Mouse (Mus musculus) lung, embryonic 16.5 days (tissue): ENCODE measurements around the gene B3galt5. TPM values are rescaled to one million over a fixed set of nuclear protein-coding genes. Genes with fewer than 3 reads are reported as not detected.
A peak's percentile ranks its signal among the peaks of the same experiment; 100 is the strongest.

Source experiments
- ATAC-seq: fragments of 200-750 bp; cut with Nextera tagmentation; 2 replicates; pipeline ENCODE4 v1.8.0; 2017; ENCODE audit warnings: low read depth, mild to moderate bottlenecking, moderate library complexity
- H3K27ac ChIP-seq: fragments of 300-500 bp; sonication (generic); 2 replicates; pipeline ENCODE4 v1.5.1; 2014; ENCODE audit warnings: mild to moderate bottlenecking, control low read depth, low read length
- H3K27me3 ChIP-seq: fragments of 300-500 bp; sonication (generic); 2 replicates; pipeline ENCODE4 v1.6.1; 2014; ENCODE audit warnings: low read depth, low read length, mixed read lengths; ENCODE audit not compliant: control insufficient read depth, insufficient read depth
- H3K36me3 ChIP-seq: fragments of 300-500 bp; sonication (generic); 2 replicates; pipeline ENCODE4 v1.6.1; 2014; ENCODE audit warnings: low read length; ENCODE audit not compliant: control insufficient read depth, insufficient read depth
- H3K4me1 ChIP-seq: fragments of 300-500 bp; sonication (generic); replicated peaks from 2 replicates; pipeline ENCODE4 v1.6.1; 2014; ENCODE audit warnings: low read length, mixed read lengths; ENCODE audit not compliant: control insufficient read depth, insufficient read depth
- H3K4me2 ChIP-seq: fragments of 300-500 bp; sonication (generic); 2 replicates; pipeline ENCODE4 v1.6.1; 2014; ENCODE audit warnings: low read depth, low read length, control low read depth
- H3K4me3 ChIP-seq: fragments of 300-500 bp; sonication (generic); 2 replicates; pipeline ENCODE4 v1.5.1; 2014; ENCODE audit warnings: mild to moderate bottlenecking, low read length, control low read depth
- H3K9ac ChIP-seq: fragments of 300-500 bp; sonication (generic); 2 replicates; pipeline ENCODE4 v1.6.1; 2014; ENCODE audit warnings: low read length, control low read depth
- H3K9me3 ChIP-seq: fragments of 300-500 bp; sonication (generic); 2 replicates; pipeline ENCODE4 v1.6.1; 2016; ENCODE audit warnings: low read length; ENCODE audit not compliant: control insufficient read depth
- WGBS: fragments of 180-500 bp; shearing (Covaris S2); extraction: QIAGEN DNeasy Blood & Tissue Kit; methylation state at CpG from one replicate; pipeline ENCODE4 v1.1.7; 2014; 5-methylcytosine and 5-hydroxymethylcytosine counted together
- polyA plus RNA-seq: library from polyadenylated mRNA; unstranded; fragments of >200 nt; fragmentation: Nextera tagmentation; extraction: Ambion mirVana; gene quantifications from 2 replicates; pipeline ENCODE4 v1.2.1, GENCODE M21; 2015

B3galt5 gene
- polyA plus RNA-seq, 1 experiment from 2014 or later: 2.5 TPM

DNA sequence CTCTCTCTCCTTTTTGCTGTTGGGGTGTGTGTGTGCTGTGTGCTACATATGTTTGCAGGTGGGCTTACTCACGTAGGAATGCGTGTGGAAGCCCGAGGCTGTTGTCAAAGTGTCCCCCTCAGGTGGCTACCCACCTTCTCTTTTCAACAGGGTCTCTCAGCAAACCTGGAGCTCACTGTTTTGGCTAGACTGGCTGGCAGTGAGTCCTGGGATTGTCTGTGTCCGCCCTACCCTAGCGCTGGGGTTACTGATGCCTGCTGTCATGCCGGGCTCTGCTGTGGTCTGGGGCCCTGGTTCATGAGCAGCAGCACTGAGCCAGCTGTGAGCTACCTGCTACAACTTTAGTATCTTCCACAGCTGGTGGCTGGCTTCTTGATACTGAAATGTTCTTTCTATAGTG is 8.9 kb downstream of the B3galt5 start:
- no peak overlapping the region for H3K4me3 ChIP-seq
- no peaks in the 10 kb centered on the region for H3K36me3 ChIP-seq
- H3K4me2 ChIP-seq: no peak overlapping the region
- H3K9ac ChIP-seq: no peak overlapping the region
- H3K27me3 ChIP-seq: no peaks in the 10 kb centered on the region
- 0 out of 2 replicates have a peak, but pooled peaks cover 4% of the 10 kb centered on the region for H3K9me3 ChIP-seq
- no peaks in the 10 kb centered on the region for H3K4me1 ChIP-seq
- no peak overlapping the region for H3K27ac ChIP-seq
- no peak for ATAC-seq
- WGBS: 70% methylated on average over 6 of the region's 6 CpGs

DNA sequence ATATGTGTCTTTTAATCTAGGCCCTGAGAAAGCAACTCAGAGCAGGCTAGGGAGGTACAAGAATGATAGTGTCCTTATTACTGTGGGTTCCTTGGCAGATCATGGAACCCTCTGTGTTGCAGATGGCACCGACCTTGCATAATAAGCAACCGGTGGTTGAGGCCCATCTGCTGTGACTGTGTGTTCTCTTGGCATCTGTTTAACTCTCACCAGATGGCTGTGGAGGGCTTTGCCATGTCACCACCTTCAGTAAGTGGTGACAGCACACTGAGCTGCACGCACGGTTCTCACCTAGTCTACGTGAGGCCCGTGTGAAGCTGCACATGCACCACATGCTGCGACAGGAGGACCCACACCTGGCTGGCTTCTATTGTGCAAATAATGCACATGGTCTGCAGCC is 14.0 kb downstream of the B3galt5 start:
- WGBS: 84% methylated on average over 7 of the region's 7 CpGs

DNA sequence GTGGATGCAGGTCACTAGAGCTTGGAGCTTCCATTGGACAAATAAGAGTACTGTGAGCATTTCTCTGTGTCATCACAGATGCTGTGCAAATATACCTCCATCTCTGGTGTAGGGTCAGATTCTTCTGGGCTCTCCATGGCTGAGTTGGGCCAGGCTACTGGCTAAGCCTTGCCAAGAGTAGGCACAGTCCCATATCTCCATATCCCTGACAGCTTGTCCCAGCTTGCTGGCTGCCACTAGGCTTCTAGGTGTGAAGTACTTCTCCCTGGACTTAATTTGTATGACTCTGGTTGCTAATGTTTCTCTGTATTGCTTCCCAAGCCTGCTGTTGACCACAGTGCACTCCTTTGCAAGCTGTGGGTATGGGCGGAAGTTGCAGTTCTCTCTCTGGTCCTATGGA is 16.5 kb downstream of the B3galt5 start:
- H3K9ac ChIP-seq: no peak overlapping the region
- H3K27ac ChIP-seq: no peak overlapping the region
- ATAC-seq: no peak
- H3K4me2 ChIP-seq: no peak overlapping the region
- WGBS: 85% methylated on average over 1 of the region's 1 CpGs
- no peaks in the 10 kb centered on the region for H3K36me3 ChIP-seq
- peaks cover 4% of the 10 kb centered on the region; the same call in 1 of the 2 replicates for H3K9me3 ChIP-seq
- no peaks in the 10 kb centered on the region for H3K4me1 ChIP-seq
- H3K4me3 ChIP-seq: no peak overlapping the region
- H3K27me3 ChIP-seq: no peaks in the 10 kb centered on the region

More for the DNA sequence above, 14.0 kb downstream of the B3galt5 start:
- H3K36me3 ChIP-seq: no peaks in the 10 kb centered on the region
- no peak overlapping the region for H3K4me2 ChIP-seq
- H3K4me1 ChIP-seq: no peaks in the 10 kb centered on the region
- 0 out of 2 replicates have a peak, but pooled peaks cover 4% of the 10 kb centered on the region for H3K9me3 ChIP-seq
- no peaks in the 10 kb centered on the region for H3K27me3 ChIP-seq
- no peak overlapping the region for H3K4me3 ChIP-seq
- no peak for ATAC-seq
- no peak overlapping the region for H3K27ac ChIP-seq
- H3K9ac ChIP-seq: no peak overlapping the region

DNA sequence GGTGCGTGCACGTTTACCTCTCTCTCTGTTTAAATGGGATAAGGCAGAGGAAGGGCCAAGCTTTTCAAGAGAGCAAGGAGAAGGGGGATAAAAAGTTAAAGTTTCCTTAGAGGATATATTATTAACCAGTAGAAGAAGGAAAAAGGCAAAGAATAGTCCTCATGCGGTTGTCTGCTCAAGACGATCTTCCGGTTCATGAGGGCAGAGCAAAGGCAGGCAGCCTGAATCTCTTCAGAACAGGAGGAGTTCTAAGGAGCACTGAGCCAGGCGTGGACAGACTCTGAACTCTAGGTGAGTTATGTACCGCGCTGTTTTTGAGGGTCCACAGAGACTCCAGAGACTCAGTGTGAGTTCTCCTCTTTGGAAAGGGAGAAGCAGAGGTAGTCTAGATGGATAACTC is 22.8 kb downstream of the B3galt5 start:
- no peak for ATAC-seq
- H3K27me3 ChIP-seq: no peaks in the 10 kb centered on the region
- no peak overlapping the region for H3K4me3 ChIP-seq
- no peaks in the 10 kb centered on the region for H3K36me3 ChIP-seq
- H3K27ac ChIP-seq: no peak overlapping the region
- WGBS: 78% methylated on average over 8 of the region's 8 CpGs
- H3K9ac ChIP-seq: no peak overlapping the region
- H3K9me3 ChIP-seq: no peaks in the 10 kb centered on the region; the same call in 1 of the 2 replicates
- no peaks in the 10 kb centered on the region for H3K4me1 ChIP-seq
- no peak overlapping the region for H3K4me2 ChIP-seq

DNA sequence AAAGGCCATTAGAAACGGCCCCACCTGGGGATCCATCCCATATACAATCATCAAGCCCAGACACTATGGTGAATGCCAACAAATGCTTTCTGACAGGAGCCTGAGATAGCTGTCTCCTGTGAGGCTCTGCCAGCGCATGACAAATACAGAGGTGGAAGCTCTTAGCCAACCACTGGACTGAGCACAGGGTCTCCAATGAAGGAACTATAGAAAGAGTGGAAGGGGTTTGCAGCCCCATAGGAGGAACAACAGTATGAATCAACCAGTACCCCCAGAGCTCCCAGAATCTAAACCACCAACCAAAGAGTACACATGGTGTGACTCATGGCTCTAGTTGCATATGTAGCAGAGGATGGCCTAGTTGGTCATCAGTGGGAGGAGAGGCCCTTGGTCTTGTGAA is 36.1 kb downstream of the B3galt5 start:
- no peaks in the 10 kb centered on the region for H3K36me3 ChIP-seq
- 82% methylated on average over 2 of the region's 2 CpGs for WGBS
- no peak for ATAC-seq

DNA sequence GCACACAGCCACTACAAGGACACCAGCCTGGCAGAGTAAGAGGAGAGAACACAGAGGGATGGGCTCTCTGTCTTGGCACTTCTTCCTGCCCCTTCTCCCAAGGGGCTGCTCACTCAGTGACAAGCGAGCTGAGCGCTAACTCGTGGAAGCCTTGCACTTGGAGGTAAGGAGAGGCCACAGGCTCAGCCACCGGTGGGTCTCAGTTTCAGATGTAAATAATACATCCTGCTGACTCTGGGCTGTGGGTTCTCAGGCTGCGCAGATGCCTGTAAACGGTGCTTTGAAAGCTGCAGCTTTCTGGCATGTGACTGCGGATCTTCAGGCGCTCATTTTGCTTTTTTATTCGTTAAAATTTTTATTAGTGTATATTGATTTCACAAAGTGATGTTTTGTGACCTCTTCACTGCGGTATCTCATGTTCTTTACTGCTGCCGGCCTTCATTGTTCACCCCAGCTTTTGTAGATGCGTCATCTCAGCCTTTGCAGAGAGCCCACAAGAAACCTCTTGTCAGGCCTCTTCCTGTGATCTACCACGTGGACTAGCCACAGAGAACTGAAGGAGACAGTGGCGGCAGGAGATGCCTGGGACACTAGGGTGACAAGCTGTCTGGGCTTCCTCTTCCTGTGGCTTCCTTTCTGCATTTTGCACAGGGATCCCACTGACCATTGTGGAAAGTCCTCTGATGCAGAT is 37.5 kb downstream of the B3galt5 start:
- H3K9me3 ChIP-seq: no peaks in the 10 kb centered on the region
- no peak overlapping the region for H3K4me3 ChIP-seq
- ATAC-seq: no peak
- no peak overlapping the region for H3K9ac ChIP-seq
- no peaks in the 10 kb centered on the region for H3K36me3 ChIP-seq
- no peaks in the 10 kb centered on the region for H3K4me1 ChIP-seq
- H3K27ac ChIP-seq: no peak overlapping the region
- H3K27me3 ChIP-seq: no peaks in the 10 kb centered on the region
- 46% methylated on average over 14 of the region's 14 CpGs for WGBS
- H3K4me2 ChIP-seq: no peak overlapping the region

More for the DNA sequence above, 36.1 kb downstream of the B3galt5 start:
- Histone ChIP-seq H3K9me3 (no peaks in the 10 kb centered on the region), H3K4me2 (no peak overlapping the region), H3K4me3 (no peak overlapping the region), H3K27ac (no peak overlapping the region), H3K4me1 (no peaks in the 10 kb centered on the region), H3K27me3 (no peaks in the 10 kb centered on the region), H3K9ac (no peak overlapping the region)

DNA sequence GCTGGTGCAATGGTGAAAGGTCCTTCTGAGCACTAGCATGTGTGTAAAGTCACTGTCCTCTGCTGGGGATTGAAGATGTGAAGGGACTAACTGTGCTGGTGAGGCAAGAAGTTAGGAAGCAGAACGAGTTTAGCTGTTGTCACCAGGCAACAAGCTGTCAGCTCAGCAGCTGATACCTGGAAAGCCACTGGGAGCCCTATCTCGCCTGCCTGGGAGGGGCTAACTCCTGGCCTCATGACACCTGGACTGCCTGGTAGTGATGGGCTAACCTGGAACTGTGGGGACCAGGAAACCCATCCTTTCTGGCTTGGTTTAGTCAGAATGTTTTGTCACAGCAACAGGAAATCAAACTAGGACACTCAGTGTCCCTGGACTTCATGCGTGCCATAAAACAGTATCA is 41.0 kb downstream of the B3galt5 start:
- Histone ChIP-seq H3K27ac (no peak overlapping the region), H3K9ac (no peak overlapping the region), H3K9me3 (no peaks in the 10 kb centered on the region), H3K4me1 (peaks cover 2% of the 10 kb centered on the region; the same call in 1 of the 2 replicates), H3K36me3 (no peaks in the 10 kb centered on the region), H3K4me2 (no peak overlapping the region), H3K4me3 (no peak overlapping the region), H3K27me3 (peaks cover 20% of the 10 kb centered on the region)
- 55% methylated on average over 3 of the region's 3 CpGs for WGBS
- ATAC-seq: no peak

DNA sequence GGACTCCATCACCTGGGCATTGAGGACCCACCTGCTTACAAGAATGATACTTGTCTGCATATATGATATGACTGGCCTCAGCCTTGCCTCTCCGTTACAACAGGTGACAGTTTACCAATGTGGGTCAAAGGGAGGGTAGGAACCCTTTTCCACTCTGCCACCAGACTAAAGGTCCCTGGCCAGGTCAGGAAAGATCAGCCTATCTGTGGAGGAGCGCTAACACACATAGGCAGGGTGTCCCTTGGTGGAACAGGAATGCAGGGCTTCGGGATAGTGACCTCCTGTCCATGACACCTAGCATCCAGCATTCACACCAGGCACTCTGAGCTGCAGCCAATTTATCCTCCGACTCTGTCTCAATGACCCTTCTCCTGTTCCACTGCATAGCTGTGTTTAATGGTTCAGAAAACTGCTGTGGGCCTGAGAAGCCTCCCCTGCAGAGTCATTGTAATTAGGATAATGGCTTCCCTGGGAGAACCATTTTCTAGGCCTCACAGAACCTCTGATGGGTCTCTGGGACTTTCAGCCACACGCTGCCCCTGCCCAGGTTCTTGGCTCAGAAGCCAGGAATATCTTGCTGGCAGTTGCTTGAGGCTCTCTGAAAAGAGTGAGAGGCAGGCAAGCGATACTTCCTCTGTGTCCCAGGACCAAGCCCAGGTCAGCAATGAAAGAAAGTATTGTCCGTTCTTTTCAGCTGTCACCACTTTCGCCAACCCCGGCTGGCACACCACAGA is 43.1 kb downstream of the B3galt5 start:
- Histone ChIP-seq H3K36me3 (no peaks in the 10 kb centered on the region), H3K27me3 (peaks cover 21% of the 10 kb centered on the region), H3K4me3 (no peak overlapping the region), H3K9me3 (no peaks in the 10 kb centered on the region), H3K4me2 (no peak overlapping the region), H3K9ac (no peak overlapping the region), H3K27ac (no peak overlapping the region), H3K4me1 (peaks cover 2% of the 10 kb centered on the region; the same call in 1 of the 2 replicates)
- ATAC-seq: no peak
- WGBS: 63% methylated on average over 9 of the region's 9 CpGs

DNA sequence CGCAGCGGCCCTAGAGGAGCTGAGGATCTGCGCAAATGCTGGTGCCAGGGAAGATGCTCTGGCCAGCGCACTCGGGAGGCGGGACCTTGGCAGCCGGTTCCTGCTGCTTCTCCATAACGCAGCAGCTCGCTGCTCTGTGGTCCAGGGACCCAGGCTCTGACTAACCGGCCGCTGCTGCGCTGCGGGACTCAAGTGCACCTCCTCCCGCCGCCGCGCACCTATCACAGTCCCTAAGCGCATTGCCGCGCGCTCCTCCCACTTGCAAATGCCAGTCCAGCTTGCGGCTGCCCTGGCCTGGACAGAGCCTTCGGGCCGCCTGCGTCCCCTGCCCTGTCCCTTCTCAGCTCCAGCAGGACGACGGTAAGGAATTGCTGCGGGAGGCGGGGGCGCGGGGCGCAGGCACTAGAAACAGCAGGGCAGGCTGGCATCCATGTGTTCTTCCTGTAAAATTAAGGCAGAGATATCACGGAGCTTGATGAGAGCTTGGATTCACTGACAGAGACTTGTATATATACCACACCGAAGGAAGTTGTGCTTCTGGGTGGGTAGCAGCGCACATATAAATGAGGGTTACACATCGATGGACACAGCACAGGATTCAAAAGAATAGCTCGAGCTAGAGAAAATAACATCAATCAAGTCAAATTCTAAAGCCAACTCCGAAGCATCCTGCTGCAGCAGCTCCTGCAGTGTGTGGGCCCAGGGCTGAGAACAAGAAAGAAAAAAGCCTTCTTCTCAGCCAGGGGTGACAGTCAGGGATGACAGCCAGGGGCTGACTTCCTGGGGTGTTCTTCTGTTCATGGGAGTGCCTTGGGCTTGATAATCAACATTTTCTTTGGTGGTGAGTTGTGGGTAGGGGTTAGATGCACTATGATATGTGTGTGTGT is 45.4 kb downstream of the B3galt5 start:
- Histone ChIP-seq H3K27ac (no peak overlapping the region; the same call in 1 of the 2 replicates), H3K9ac (peak overlapping the region; percentile 56; the same call in 1 of the 2 replicates), H3K9me3 (no peaks in the 10 kb centered on the region), H3K36me3 (no peaks in the 10 kb centered on the region), H3K27me3 (peaks cover 21% of the 10 kb centered on the region), H3K4me2 (peak overlapping the region; percentile 63), H3K4me1 (peaks cover 2% of the 10 kb centered on the region; the same call in 1 of the 2 replicates), H3K4me3 (peak overlapping the region; percentile 42)
- WGBS: 3% methylated on average over 38 of the region's 38 CpGs
- peak; percentile 79 for ATAC-seq
